Mouse (Mus musculus) erythroblast, adult 5-6 weeks (primary cell): Measurements from ENCODE around the gene Styx. TPM values are rescaled to one million over a fixed set of nuclear protein-coding genes. Genes with fewer than 3 reads are reported as not detected.
"Not testable (repeated sequence)": the region's sequence is repeated elsewhere in the genome, so short reads cannot be mapped to it uniquely, and the experiment has no call there.

Source experiments
- ATAC-seq: replicated peaks from 2 replicates; pipeline ENCODE4 v1.8.0; 2016; ENCODE audit warnings: moderate number of reproducible peaks, mild to moderate bottlenecking, moderate TSS enrichment, inconsistent platforms; ENCODE audit not compliant: poor library complexity, low FRiP score, severe bottlenecking
- total RNA-seq, 2 experiments: library from RNA; stranded (forward) in 1 of 2; stranded (reverse) in 1 of 2; fragments of 150-400 nt in 1 of 2; fragments of 200-764, 138-1000 nt in 1 of 2; gene quantifications; 2 replicates each; pipeline versions ENCODE4 v1.2.3 to v1.2.4; 2015 to 2017; ENCODE audit warnings: low replicate concordance in 2 of 2

Gene Styx
- total RNA-seq, 2 experiments from 2014 or later: 5.8 to 6.6 TPM

GRCm38 (mm10) chr14:45462374-45462773 lies 111.5 kb downstream of the Styx start:
- ATAC-seq: no peak

- no peak for ATAC-seq
Observed at GRCm38 (mm10) chr14:45462875-45463475, 112.1 kb downstream of the Styx start.

GRCm38 (mm10) chr14:45463599-45463998 lies 112.7 kb downstream of the Styx start:
- no peak for ATAC-seq

- no peak for ATAC-seq
Observed at GRCm38 (mm10) chr14:45464036-45465035, 113.4 kb downstream of the Styx start.

- not testable (repeated sequence) for ATAC-seq
Observed at GRCm38 (mm10) chr14:45466371-45466770, 115.5 kb downstream of the Styx start.

- ATAC-seq: no peak
Observed at GRCm38 (mm10) chr14:45469446-45469845, 118.6 kb downstream of the Styx start.

Other genes starting within 250 kb of the Styx start
- 2.3 and 8.6 TPM in 2 replicates for gene Gpr137c, start 131.4 kb upstream of the Styx start, total RNA-seq (2015; ENCODE audit: low replicate concordance)
- 0.70 and 1.3 TPM in 2 replicates for gene Gpr137c, start 131.4 kb upstream of the Styx start, total RNA-seq (2017; ENCODE audit: low replicate concordance)
- gene Txndc16, start 130.8 kb upstream of the Styx start, total RNA-seq (2015; ENCODE audit: low replicate concordance): 1.9 and 3.8 TPM in 2 replicates
- gene Txndc16, start 130.8 kb upstream of the Styx start, total RNA-seq (2017; ENCODE audit: low replicate concordance): 4.0 and 4.3 TPM in 2 replicates
- gene Ero1l, start 32.3 kb upstream of the Styx start, total RNA-seq (2015; ENCODE audit: low replicate concordance): 45.8 and 46.5 TPM in 2 replicates
- 19.5 and 34.2 TPM in 2 replicates for gene Ero1l, start 32.3 kb upstream of the Styx start, total RNA-seq (2017; ENCODE audit: low replicate concordance)
- 41.6 and 83.2 TPM in 2 replicates for gene Psmc6, start 21.3 kb upstream of the Styx start, total RNA-seq (2015; ENCODE audit: low replicate concordance)
- gene Psmc6, start 21.3 kb upstream of the Styx start, total RNA-seq (2017; ENCODE audit: low replicate concordance): 68.6 and 92.2 TPM in 2 replicates
- gene Gnpnat1, start 53.8 kb downstream of the Styx start, total RNA-seq (2015; ENCODE audit: low replicate concordance): 3.1 and 22.6 TPM in 2 replicates
- 5.4 and 9.2 TPM in 2 replicates for gene Gnpnat1, start 53.8 kb downstream of the Styx start, total RNA-seq (2017; ENCODE audit: low replicate concordance)
- gene Fermt2, start 179.0 kb downstream of the Styx start, total RNA-seq (2015; ENCODE audit: low replicate concordance): not detected in 2 replicates
- not detected in 2 replicates for gene Fermt2, start 179.0 kb downstream of the Styx start, total RNA-seq (2017; ENCODE audit: low replicate concordance)